Mouse (Mus musculus) forebrain, embryonic 12.5 days (tissue): Measurements from ENCODE around the gene Pfdn4. TPM values are rescaled to one million over a fixed set of nuclear protein-coding genes. Genes with fewer than 3 reads are reported as not detected.

ENCODE experiments used
- ATAC-seq: fragments of 200-750 bp; cut with Nextera tagmentation; 2 replicates; pipeline ENCODE4 v1.8.0; 2017; ENCODE audit warnings: moderate TSS enrichment; ENCODE audit not compliant: low FRiP score
- H3K27ac ChIP-seq: fragments of 300-500 bp; sonication (generic); 2 replicates; pipeline ENCODE4 v1.5.1; 2016; ENCODE audit warnings: mild to moderate bottlenecking
- H3K27me3 ChIP-seq: fragments of 300-500 bp; sonication (generic); 2 replicates; pipeline ENCODE4 v1.6.1; 2016; ENCODE audit warnings: mild to moderate bottlenecking
- H3K36me3 ChIP-seq: fragments of 300-500 bp; sonication (generic); replicated peaks from 2 replicates; pipeline ENCODE4 v1.6.1; 2016; ENCODE audit warnings: mild to moderate bottlenecking
- H3K4me1 ChIP-seq: fragments of 300-500 bp; sonication (generic); 2 replicates; pipeline ENCODE4 v1.6.1; 2016
- H3K4me2 ChIP-seq: fragments of 300-500 bp; sonication (generic); 2 replicates; pipeline ENCODE4 v1.6.1; 2016; ENCODE audit warnings: mild to moderate bottlenecking, moderate library complexity
- H3K4me3 ChIP-seq: fragments of 300-500 bp; sonication (generic); replicated peaks from 2 replicates; pipeline ENCODE4 v1.5.1; 2016; ENCODE audit warnings: mild to moderate bottlenecking
- H3K9ac ChIP-seq: fragments of 300-500 bp; sonication (generic); 2 replicates; pipeline ENCODE4 v1.6.1; 2016; ENCODE audit warnings: mild to moderate bottlenecking
- H3K9me3 ChIP-seq: fragments of 300-500 bp; sonication (generic); 2 replicates; pipeline ENCODE4 v1.6.1; 2016
- WGBS: fragments of 180-500 bp; shearing (Covaris S2); methylation state at CpG from one replicate; pipeline ENCODE4 v1.1.7; 2016; 5-methylcytosine and 5-hydroxymethylcytosine counted together
- polyA plus RNA-seq: library from polyadenylated mRNA; unstranded; fragments of >200 nt; fragmentation: Nextera tagmentation; extraction: Ambion mirVana; gene quantifications from 2 replicates; pipeline ENCODE4 v1.2.1, GENCODE M21; 2016

Gene Pfdn4
- polyA plus RNA-seq, 1 experiment from 2014 or later = 140 TPM

DNA sequence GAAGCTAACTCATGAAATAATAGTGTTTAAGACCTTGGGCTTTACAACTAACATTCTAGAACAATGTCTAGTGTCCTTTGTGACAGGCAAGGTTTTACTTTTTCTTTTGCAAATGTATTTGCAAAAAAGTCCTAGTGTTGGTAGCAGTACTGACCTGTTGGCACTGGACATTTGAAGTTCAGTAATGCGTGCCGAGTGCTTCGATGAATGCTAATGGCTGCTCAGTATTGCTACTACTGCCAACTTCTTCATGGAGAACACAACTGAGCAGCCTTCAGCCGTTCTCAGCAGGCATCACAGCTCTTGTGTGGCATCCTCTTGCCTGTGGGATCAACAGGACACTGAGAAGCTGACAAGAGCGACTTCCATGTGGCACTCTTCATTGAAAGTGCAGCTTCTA lies 22.1 kb upstream of the Pfdn4 start:
- peaks cover 11% of the 10 kb centered on the region for H3K4me1 ChIP-seq
- H3K9me3 ChIP-seq = 0 out of 2 replicates have a peak, but pooled peaks cover 3% of the 10 kb centered on the region
- ATAC-seq = no peak
- H3K36me3 ChIP-seq = no peaks in the 10 kb centered on the region
- no peak overlapping the region for H3K9ac ChIP-seq
- peaks cover 11% of the 10 kb centered on the region; the same call in 1 of the 2 replicates for H3K27me3 ChIP-seq
- H3K4me2 ChIP-seq = no peak overlapping the region
- no peak overlapping the region for H3K4me3 ChIP-seq
- WGBS = 95% methylated on average over 5 of the region's 5 CpGs
- no peak overlapping the region for H3K27ac ChIP-seq

DNA sequence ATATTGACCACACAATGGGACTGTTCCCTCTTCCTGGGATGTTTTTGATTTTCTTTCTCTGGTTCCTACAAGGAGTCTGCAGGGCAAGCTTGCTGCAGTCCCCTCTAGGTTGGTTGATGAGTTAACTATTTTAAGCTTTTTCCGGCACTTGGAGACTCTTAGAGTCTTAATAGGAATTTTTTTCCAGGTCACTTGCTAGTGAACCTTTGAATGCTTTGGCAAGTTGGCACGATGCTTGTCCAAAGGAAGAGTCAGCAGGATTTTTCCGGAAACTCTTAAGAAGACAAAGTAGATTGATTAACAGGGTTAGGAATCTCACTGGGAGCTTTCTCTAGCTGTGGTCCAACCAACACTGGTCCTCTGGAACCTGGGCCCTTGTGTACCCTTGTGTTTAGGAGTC lies 21.1 kb upstream of the Pfdn4 start:
- Histone ChIP-seq H3K9ac (no peak overlapping the region), H3K36me3 (no peaks in the 10 kb centered on the region), H3K4me1 (peaks cover 2% of the 10 kb centered on the region; the same call in 1 of the 2 replicates), H3K27ac (no peak overlapping the region), H3K27me3 (peaks cover 3% of the 10 kb centered on the region; the same call in 1 of the 2 replicates), H3K4me3 (no peak overlapping the region), H3K4me2 (no peak overlapping the region), H3K9me3 (0 out of 2 replicates have a peak, but pooled peaks cover 3% of the 10 kb centered on the region)
- no peak for ATAC-seq
- 58% methylated on average over 3 of the region's 3 CpGs for WGBS

DNA sequence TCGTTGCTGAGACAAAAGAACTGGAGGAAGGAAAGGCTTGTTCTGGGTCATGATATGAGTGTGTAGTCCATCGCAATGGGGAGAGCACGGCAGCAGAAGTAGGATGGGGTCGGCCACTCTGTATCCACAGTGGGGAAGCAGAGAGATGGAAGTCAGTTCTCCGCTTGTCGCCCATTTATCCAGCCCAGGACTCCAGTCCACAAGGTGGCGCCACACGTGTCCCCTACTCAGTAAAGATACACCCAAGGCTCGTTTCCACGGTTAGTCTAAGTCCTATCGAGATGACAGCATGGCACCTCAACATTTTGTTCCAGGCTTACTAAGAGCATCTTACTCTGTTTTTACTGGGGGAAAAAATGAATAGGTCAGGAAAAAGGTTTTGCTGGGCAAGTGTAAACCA lies 20.0 kb upstream of the Pfdn4 start:
- no peaks in the 10 kb centered on the region for H3K36me3 ChIP-seq
- no peak overlapping the region for H3K4me2 ChIP-seq
- 0 out of 2 replicates have a peak, but pooled peaks cover 3% of the 10 kb centered on the region for H3K9me3 ChIP-seq
- H3K27ac ChIP-seq = no peak overlapping the region
- no peak overlapping the region for H3K4me3 ChIP-seq
- no peaks in the 10 kb centered on the region for H3K27me3 ChIP-seq
- H3K9ac ChIP-seq = no peak overlapping the region
- no peak for ATAC-seq
- WGBS = 88% methylated on average over 11 of the region's 11 CpGs
- no peaks in the 10 kb centered on the region for H3K4me1 ChIP-seq

GRCm38 (mm10) chr2:170476643-170477042 lies 19.6 kb upstream of the Pfdn4 start:
- WGBS = 84% methylated on average over 8 of the region's 8 CpGs
- no peak for ATAC-seq
- Histone ChIP-seq H3K9ac (no peak overlapping the region), H3K4me2 (no peak overlapping the region), H3K4me1 (no peaks in the 10 kb centered on the region), H3K27me3 (no peaks in the 10 kb centered on the region), H3K27ac (no peak overlapping the region), H3K36me3 (no peaks in the 10 kb centered on the region), H3K4me3 (no peak overlapping the region), H3K9me3 (0 out of 2 replicates have a peak, but pooled peaks cover 3% of the 10 kb centered on the region)

GRCm38 (mm10) chr2:170482019-170482540 lies 14.1 kb upstream of the Pfdn4 start:
- no peaks in the 10 kb centered on the region for H3K4me1 ChIP-seq
- H3K36me3 ChIP-seq = no peaks in the 10 kb centered on the region
- no peak overlapping the region for H3K9ac ChIP-seq
- 77% methylated on average over 10 of the region's 10 CpGs for WGBS
- no peak overlapping the region for H3K4me2 ChIP-seq
- H3K4me3 ChIP-seq = no peak overlapping the region
- H3K27ac ChIP-seq = no peak overlapping the region
- no peaks in the 10 kb centered on the region for H3K9me3 ChIP-seq
- 0 out of 2 replicates have a peak, but pooled peaks cover 14% of the 10 kb centered on the region for H3K27me3 ChIP-seq
- ATAC-seq = no peak

GRCm38 (mm10) chr2:170483914-170484313 lies 12.3 kb upstream of the Pfdn4 start:
- Histone ChIP-seq H3K9me3 (no peaks in the 10 kb centered on the region), H3K4me3 (no peak overlapping the region), H3K27ac (no peak overlapping the region), H3K4me1 (no peaks in the 10 kb centered on the region), H3K9ac (no peak overlapping the region), H3K4me2 (no peak overlapping the region), H3K36me3 (no peaks in the 10 kb centered on the region), H3K27me3 (0 out of 2 replicates have a peak, but pooled peaks cover 15% of the 10 kb centered on the region)
- 72% methylated on average over 11 of the region's 11 CpGs for WGBS
- no peak for ATAC-seq

DNA sequence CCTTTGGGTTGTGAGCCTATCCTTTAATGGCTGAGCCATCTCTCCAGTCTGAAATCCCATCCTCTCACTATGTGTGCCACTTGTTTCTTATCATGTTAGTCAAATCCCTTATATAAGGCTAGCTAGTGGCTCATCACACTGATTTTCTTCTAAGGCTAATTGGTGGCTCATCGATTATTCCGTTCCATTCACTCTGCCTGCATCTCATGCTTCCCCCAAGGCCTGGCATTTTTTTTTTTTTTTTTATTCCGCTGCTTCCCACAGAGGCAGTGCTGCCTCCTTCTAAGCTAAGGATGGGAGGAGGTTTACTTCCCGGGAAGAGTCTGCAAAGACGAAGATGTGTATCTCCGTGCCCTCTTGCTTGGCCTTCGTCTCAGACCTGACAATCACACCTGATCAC lies 9.0 kb upstream of the Pfdn4 start:
- 66% methylated on average over 7 of the region's 7 CpGs for WGBS
- H3K4me3 ChIP-seq = no peak overlapping the region
- peaks cover 23% of the 10 kb centered on the region; the same call in 1 of the 2 replicates for H3K27me3 ChIP-seq
- no peak overlapping the region for H3K4me2 ChIP-seq
- no peak overlapping the region for H3K27ac ChIP-seq
- H3K4me1 ChIP-seq = no peaks in the 10 kb centered on the region
- ATAC-seq = no peak
- no peaks in the 10 kb centered on the region for H3K36me3 ChIP-seq
- no peaks in the 10 kb centered on the region for H3K9me3 ChIP-seq
- no peak overlapping the region for H3K9ac ChIP-seq

DNA sequence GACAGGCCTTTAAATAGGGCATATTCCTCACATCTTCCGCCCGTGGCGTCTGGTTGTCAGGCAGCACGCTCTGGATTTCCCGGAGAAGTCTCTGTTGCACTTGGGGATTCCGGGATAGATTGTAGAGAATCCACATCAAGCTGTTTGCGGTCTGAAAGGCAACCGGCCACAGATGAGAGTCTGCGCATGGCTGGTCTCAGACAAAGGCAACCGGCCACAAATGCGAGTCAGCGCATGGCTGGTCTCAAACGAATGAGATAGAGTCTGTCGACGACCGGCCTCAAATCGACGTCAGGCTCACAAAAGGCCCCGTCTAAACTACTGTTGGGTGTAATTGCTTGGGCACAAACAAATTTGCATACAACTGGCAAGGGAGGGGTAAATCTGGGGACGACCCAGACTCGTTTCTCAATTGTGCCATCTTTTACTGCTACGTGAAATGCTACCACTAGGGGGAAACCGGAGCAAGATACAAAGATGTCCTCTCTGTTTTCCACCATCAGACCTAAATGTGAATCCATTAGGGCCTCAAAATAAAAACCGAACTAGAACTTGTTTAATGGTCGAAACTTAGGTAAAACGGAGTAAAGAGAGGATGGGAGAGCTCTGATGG lies 8.2 kb upstream of the Pfdn4 start:
- no peak overlapping the region for H3K4me3 ChIP-seq
- H3K4me2 ChIP-seq = no peak overlapping the region
- no peak overlapping the region for H3K27ac ChIP-seq
- no peaks in the 10 kb centered on the region for H3K4me1 ChIP-seq
- H3K9me3 ChIP-seq = no peaks in the 10 kb centered on the region
- no peaks in the 10 kb centered on the region for H3K36me3 ChIP-seq
- no peak for ATAC-seq
- WGBS = 49% methylated on average over 26 of the region's 26 CpGs
- peaks cover 27% of the 10 kb centered on the region; the same call in 1 of the 2 replicates for H3K27me3 ChIP-seq
- H3K9ac ChIP-seq = no peak overlapping the region

- Histone ChIP-seq H3K4me1 (peaks cover 32% of the 10 kb centered on the region), H3K9ac (no peak overlapping the region), H3K9me3 (no peaks in the 10 kb centered on the region), H3K27me3 (peaks cover 83% of the 10 kb centered on the region), H3K36me3 (no peaks in the 10 kb centered on the region), H3K4me2 (peak overlapping the region; percentile 17; the same call in 1 of the 2 replicates), H3K27ac (no peak overlapping the region), H3K4me3 (peak overlapping the region; percentile 8; the same call in 1 of the 2 replicates)
- ATAC-seq = no peak
- 7% methylated on average over 31 of the region's 31 CpGs for WGBS
Measured at GRCm38 (mm10) chr2:170494784-170495710, 1.2 kb upstream of the Pfdn4 start.

DNA sequence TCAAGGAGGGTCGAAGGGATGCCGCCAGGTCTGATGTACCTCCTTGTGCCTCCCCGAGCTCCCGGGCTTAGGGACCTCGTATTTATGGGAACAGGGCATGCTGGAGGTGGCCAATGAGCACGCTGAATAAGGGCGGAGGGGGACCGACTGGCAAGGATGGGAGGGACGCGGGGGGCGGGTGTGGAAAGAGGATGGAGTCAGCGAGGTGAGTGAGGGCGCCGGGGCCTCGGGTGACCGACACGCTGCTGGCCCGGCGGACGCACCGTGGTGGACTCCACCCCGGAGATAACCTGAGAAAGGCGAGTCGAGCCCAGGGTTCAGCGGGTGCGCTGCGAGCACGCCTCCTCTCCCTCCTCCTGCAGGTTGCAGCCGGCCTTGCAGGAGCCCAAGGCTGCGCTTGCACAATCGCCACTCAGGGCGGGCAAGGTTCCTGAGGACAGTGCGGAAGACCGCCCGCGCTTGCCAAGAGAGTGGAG lies 901 bp downstream of the Pfdn4 start, which contains the start of gene Cyp24a1:
TSS of gene Cyp24a1 (minus strand) at position 55 of the 476 bp plus-strand sequence.
- Histone ChIP-seq H3K4me1 (peaks cover 32% of the 10 kb centered on the region), H3K27me3 (peaks cover 76% of the 10 kb centered on the region), H3K36me3 (no peaks in the 10 kb centered on the region), H3K4me2 (peak within 1 kb of the TSS; percentile 57), H3K9me3 (no peaks in the 10 kb centered on the region), H3K9ac (peak within 1 kb of the TSS; percentile 21), H3K27ac (no peak within 1 kb of the TSS), H3K4me3 (peak within 1 kb of the TSS; percentile 36)
- WGBS = under 1% methylated on average over 35 of the region's 36 CpGs
- ATAC-seq = peak; percentile 57; the same call in 1 of the 2 replicates

GRCm38 (mm10) chr2:170498011-170498410 lies 1.8 kb downstream of the Pfdn4 start:
- H3K36me3 ChIP-seq = no peaks in the 10 kb centered on the region
- peaks cover 75% of the 10 kb centered on the region for H3K27me3 ChIP-seq
- no peak overlapping the region for H3K9ac ChIP-seq
- peaks cover 32% of the 10 kb centered on the region for H3K4me1 ChIP-seq
- no peak overlapping the region for H3K4me3 ChIP-seq
- H3K27ac ChIP-seq = no peak overlapping the region
- 18% methylated on average over 8 of the region's 8 CpGs for WGBS
- no peak overlapping the region for H3K4me2 ChIP-seq
- no peak for ATAC-seq
- no peaks in the 10 kb centered on the region for H3K9me3 ChIP-seq

DNA sequence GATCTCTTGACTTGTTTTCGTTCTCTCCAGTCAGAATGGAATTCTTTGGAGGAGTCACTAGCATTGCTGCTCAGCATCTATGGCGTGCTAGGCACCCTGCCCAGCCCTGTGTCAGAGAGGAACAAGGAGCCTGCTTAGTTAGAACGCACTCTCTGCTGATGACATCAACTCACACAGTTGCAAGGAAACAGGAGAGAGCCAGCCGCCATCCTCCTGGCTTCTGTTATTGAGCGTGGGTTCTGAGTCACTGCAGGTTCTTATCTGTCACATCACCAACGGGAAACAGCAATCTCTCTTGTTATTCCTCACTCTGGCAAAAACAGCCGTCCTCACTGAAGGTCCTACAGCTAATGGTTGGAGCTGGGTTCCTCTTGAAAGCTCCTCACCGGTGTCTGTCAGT lies 7.1 kb downstream of the Pfdn4 start:
- Histone ChIP-seq H3K4me1 (peaks cover under 1% of the 10 kb centered on the region; the same call in 1 of the 2 replicates), H3K9ac (no peak overlapping the region), H3K36me3 (no peaks in the 10 kb centered on the region), H3K27me3 (peaks cover 27% of the 10 kb centered on the region), H3K4me2 (no peak overlapping the region), H3K4me3 (no peak overlapping the region), H3K27ac (no peak overlapping the region), H3K9me3 (no peaks in the 10 kb centered on the region)
- WGBS = 70% methylated on average over 8 of the region's 8 CpGs
- ATAC-seq = no peak
